Mouse (Mus musculus) large intestine, adult 2 months (tissue): ENCODE data around the gene Rundc3a. TPM values are rescaled to one million over a fixed set of nuclear protein-coding genes. Genes with fewer than 3 reads are reported as not detected.

ENCODE experiments used
- DNase-seq: peaks from one replicate; pipeline ENCODE4 v3.0.0-alpha.2; 2012; ENCODE audit warnings: low read depth, low spot score
- WGBS: fragments of 180-500 bp; shearing (Covaris S2); methylation state at CpG from one replicate; pipeline ENCODE4 v1.1.7; 2018; 5-methylcytosine and 5-hydroxymethylcytosine counted together
- polyA plus RNA-seq: library from polyadenylated mRNA; depleted of rRNA; stranded (reverse); fragments of >200 nt; gene quantifications from 2 replicates; pipeline ENCODE4 v1.2.3, GENCODE M21; 2012; rRNA removed

Rundc3a gene
- 4.3 and 4.6 TPM in 2 replicates for polyA plus RNA-seq

- 2% methylated on average over 34 of the region's 34 CpGs for WGBS
- DNase-seq: no peak
Measured at GRCm38 (mm10) chr11:102393238-102393634, at the start of gene Rundc3a. Gene Rundc3a (plus strand): TSS chr11:102393403.

- DNase-seq: no peak
- WGBS: 86% methylated on average over 3 of the region's 3 CpGs
Measured at GRCm38 (mm10) chr11:102344458-102344857, 48.7 kb upstream of the Rundc3a start.

GRCm38 (mm10) chr11:102346926-102347325, 46.3 kb upstream of the Rundc3a start:
- DNase-seq: peak; percentile 43
- 45% methylated on average over 5 of the region's 5 CpGs for WGBS

- 81% methylated on average over 5 of the region's 5 CpGs for WGBS
- no peak for DNase-seq
Measured at GRCm38 (mm10) chr11:102347683-102348082, 45.5 kb upstream of the Rundc3a start.

- no peak for DNase-seq
- WGBS: 94% methylated on average over 7 of the region's 7 CpGs
Measured at GRCm38 (mm10) chr11:102348101-102348585, 45.1 kb upstream of the Rundc3a start.

GRCm38 (mm10) chr11:102348771-102349170, 44.4 kb upstream of the Rundc3a start:
- WGBS: 80% methylated on average over 11 of the region's 11 CpGs
- no peak for DNase-seq

- no peak for DNase-seq
- 87% methylated on average over 3 of the region's 3 CpGs for WGBS
Measured at GRCm38 (mm10) chr11:102349189-102349954, 43.8 kb upstream of the Rundc3a start.

- 87% methylated on average over 4 of the region's 4 CpGs for WGBS
Measured at GRCm38 (mm10) chr11:102350416-102350815, 42.8 kb upstream of the Rundc3a start.

GRCm38 (mm10) chr11:102350981-102351523, 42.2 kb upstream of the Rundc3a start:
- no peak for DNase-seq
- 88% methylated on average over 17 of the region's 17 CpGs for WGBS

More at GRCm38 (mm10) chr11:102350416-102350815, 42.8 kb upstream of the Rundc3a start:
- no peak for DNase-seq

GRCm38 (mm10) chr11:102352378-102352777, 40.8 kb upstream of the Rundc3a start:
- DNase-seq: no peak
- WGBS: 34% methylated on average over 5 of the region's 5 CpGs

GRCm38 (mm10) chr11:102353021-102353431, 40.2 kb upstream of the Rundc3a start:
- WGBS: 18% methylated on average over 8 of the region's 8 CpGs

GRCm38 (mm10) chr11:102355501-102355900, 37.7 kb upstream of the Rundc3a start:
- 72% methylated on average over 3 of the region's 3 CpGs for WGBS
- no peak for DNase-seq

More at GRCm38 (mm10) chr11:102353021-102353431, 40.2 kb upstream of the Rundc3a start:
- no peak for DNase-seq

- 77% methylated on average over 12 of the region's 12 CpGs for WGBS
- no peak for DNase-seq
Measured at GRCm38 (mm10) chr11:102356190-102356589, 37.0 kb upstream of the Rundc3a start.

- 63% methylated on average over 31 of the region's 31 CpGs for WGBS
- no peak for DNase-seq
Measured at GRCm38 (mm10) chr11:102356636-102357350, 36.4 kb upstream of the Rundc3a start.

- WGBS: 56% methylated on average over 10 of the region's 10 CpGs
Measured at GRCm38 (mm10) chr11:102358365-102358764, 34.8 kb upstream of the Rundc3a start.

GRCm38 (mm10) chr11:102361776-102362495, 31.3 kb upstream of the Rundc3a start:
- 87% methylated on average over 8 of the region's 8 CpGs for WGBS
- DNase-seq: no peak

More at GRCm38 (mm10) chr11:102358365-102358764, 34.8 kb upstream of the Rundc3a start:
- DNase-seq: no peak

GRCm38 (mm10) chr11:102363623-102364022, 29.6 kb upstream of the Rundc3a start:
- DNase-seq: no peak
- 31% methylated on average over 2 of the region's 2 CpGs for WGBS

- WGBS: 67% methylated on average over 14 of the region's 14 CpGs
- no peak for DNase-seq
Measured at GRCm38 (mm10) chr11:102364570-102365371, 28.4 kb upstream of the Rundc3a start.

- WGBS: 68% methylated on average over 4 of the region's 4 CpGs
Measured at GRCm38 (mm10) chr11:102365699-102366098, 27.5 kb upstream of the Rundc3a start.

More at GRCm38 (mm10) chr11:102365699-102366098, 27.5 kb upstream of the Rundc3a start:
- no peak for DNase-seq
